Mouse (Mus musculus): ENCODE measurements around the gene Nr1h4.

GRCm38 (mm10) chr10:89422504-89423158 is 110.8 kb downstream of the Nr1h4 start:
- no peak for TF ChIP-seq POLR2A (IDR thresholded peaks at IDR 0.05; ENCODE audit: low read depth, low read length)
- no peak for TF ChIP-seq CTCF (IDR thresholded peaks at IDR 0.05; ENCODE audit: extremely low read depth, insufficient read depth, insufficient read length, insufficient replicate concordance)

Measured in spleen, adult 2 months (tissue).